8 mouse cellular contexts compared by ENCODE assay signal in genomic region chr11:83472324-83473234, GRCm38 (mm10). TPM values are rescaled to one million over a fixed set of nuclear protein-coding genes. Genes with fewer than 3 reads are reported as not detected.
DNase-seq lines count a peak whose midpoint lies in the region; ATAC-seq lines count a peak whose summit lies in the region.

Gene Taf15, plus strand, starts transcription at chr11:83473086.

- H3K27ac ChIP-seq in hindbrain, embryonic 12.5 days: peak within 1 kb of the TSS; percentile 96

- 0 out of 2 replicates have a peak, but pooled peaks cover 1% of the 10 kb centered on the region for H3K36me3 ChIP-seq in hindbrain, embryonic 12.5 days

- peak within 1 kb of the TSS; percentile 91 for H3K9ac ChIP-seq in hindbrain, embryonic 12.5 days

- DNase-seq in NIH3T3 (ENCODE audit: low read depth): peak; percentile 99
- peak; percentile 99 for DNase-seq in cerebellum, postnatal 10 days
- DNase-seq in frontal cortex, postnatal 10 days (ENCODE audit: low spot score in 2 of 2): peak; percentile 95 to 99
- peak; percentile 99 for DNase-seq in layer of hippocampus, postnatal 14 days (ENCODE audit: low spot score in 2 of 2)
- peak; percentile 98 for DNase-seq in lung, postnatal 14 days
- DNase-seq in retina, adult 2 months (ENCODE audit: low read depth, low spot score): peak; percentile 99
- DNase-seq in thymus, postnatal 36 days: peak; percentile 98 to 99

- H3K4me3 ChIP-seq in hindbrain, embryonic 12.5 days: peak within 1 kb of the TSS; percentile 83

- H3K27me3 ChIP-seq in hindbrain, embryonic 12.5 days: peaks cover 7% of the 10 kb centered on the region

- ATAC-seq in hindbrain, embryonic 12.5 days (ENCODE audit: low FRiP score): peak; percentile 98

- peaks cover 15% of the 10 kb centered on the region for H3K4me1 ChIP-seq in hindbrain, embryonic 12.5 days

- no peaks in the 10 kb centered on the region for H3K9me3 ChIP-seq in hindbrain, embryonic 12.5 days (replicated peaks)

- WGBS in hindbrain, embryonic 12.5 days: 1% methylated on average over 54 of the region's 66 CpGs

- H3K4me2 ChIP-seq in hindbrain, embryonic 12.5 days (replicated peaks): peak within 1 kb of the TSS; percentile 91

RNA-seq across cellular contexts. Expression of gene Taf15, which starts in this region (rescaled TPM):
- 13.9 and 14.9 TPM in 2 replicates for polyA plus RNA-seq in hindbrain, embryonic 12.5 days (2016; fragmentation: Nextera tagmentation; extraction: Ambion mirVana)
- 10 to 100 TPM; 64.1 to 65.9 TPM for total RNA-seq in layer of hippocampus, postnatal 14 days (2021)

Comparison
In these comparisons a context has a peak if more than half of its experiments do, and no peak if none do; other contexts are left out.
1. Peak in every context shown above with its lines: DNase-seq, ATAC-seq, H3K4me3 ChIP-seq and H3K27ac ChIP-seq.